Mouse (Mus musculus) left cerebral cortex, adult 9 months (tissue): ENCODE data around the gene Gm11020.

Experiments used
- DNase-seq, 2 experiments: peaks; one replicate each; pipeline ENCODE4 v3.0.0; 2022; ENCODE audit warnings: low spot score in 2 of 2

The Gm11020 gene

DNA sequence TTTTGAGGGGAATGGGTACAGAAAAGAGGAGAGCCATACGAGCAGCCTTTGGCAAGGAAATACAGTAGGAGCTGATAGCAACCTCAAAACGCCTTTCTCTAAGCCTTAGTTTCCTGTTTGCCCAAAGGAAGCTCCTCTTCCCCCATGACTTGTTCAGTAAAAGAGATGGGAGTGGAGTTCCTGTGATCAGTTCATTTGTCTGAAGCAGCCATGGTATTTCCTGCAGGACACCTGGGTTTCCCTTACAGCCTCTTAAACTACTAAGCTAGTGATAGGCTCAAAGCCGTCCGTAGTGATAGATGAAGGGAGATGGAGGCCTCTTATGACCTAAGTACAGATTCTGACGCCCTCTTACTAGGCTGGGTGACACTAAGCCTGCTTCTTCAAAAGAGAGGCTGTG is 21.1 kb downstream of the Gm11020 start:
- no peak for DNase-seq

- peak; percentile 36 to 87 for DNase-seq
Measured at GRCm38 (mm10) chr8:104343957-104344356, 22.6 kb downstream of the Gm11020 start.

- DNase-seq = no peak
Measured at GRCm38 (mm10) chr8:104344622-104345021, 23.3 kb downstream of the Gm11020 start.

DNA sequence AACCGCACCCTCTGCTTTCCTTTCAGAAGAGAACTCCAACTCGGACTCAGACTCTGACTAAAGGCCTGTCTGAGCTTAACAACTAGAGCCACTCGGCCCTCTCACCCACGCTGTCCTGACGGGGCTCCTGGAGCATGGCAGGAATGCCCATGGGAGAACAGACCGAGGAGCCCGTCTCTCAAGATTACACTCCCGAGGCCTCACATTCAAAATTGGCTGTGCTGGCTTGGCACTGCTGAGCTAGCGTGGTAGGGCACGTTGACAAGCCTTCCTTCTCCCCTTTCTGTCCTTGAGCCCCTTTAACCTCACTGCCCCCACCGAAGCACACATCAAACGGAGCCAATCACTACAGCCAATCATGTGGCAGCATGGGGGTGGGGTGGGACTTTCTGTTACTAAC is 25.3 kb downstream of the Gm11020 start:
- no peak for DNase-seq

DNA sequence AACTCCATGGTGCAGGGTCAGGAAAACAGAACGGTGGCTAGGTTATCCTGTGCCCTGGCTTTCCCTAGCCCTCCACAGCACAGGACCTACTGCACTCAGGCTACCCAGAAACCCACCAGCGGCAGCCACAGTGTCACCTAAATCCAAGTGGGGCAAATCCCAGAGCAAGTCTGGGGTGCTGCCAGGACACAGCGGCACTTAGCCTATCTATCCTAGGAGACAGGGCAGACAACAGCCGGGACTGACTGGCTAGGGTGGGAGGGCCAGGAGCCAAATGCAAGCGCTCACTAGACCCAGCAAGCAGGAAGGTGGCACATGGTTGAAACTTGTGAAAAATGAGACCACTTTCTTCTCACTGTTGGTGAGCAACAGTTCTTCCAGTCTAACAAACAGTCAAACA is 27.6 kb downstream of the Gm11020 start:
- DNase-seq = no peak

DNA sequence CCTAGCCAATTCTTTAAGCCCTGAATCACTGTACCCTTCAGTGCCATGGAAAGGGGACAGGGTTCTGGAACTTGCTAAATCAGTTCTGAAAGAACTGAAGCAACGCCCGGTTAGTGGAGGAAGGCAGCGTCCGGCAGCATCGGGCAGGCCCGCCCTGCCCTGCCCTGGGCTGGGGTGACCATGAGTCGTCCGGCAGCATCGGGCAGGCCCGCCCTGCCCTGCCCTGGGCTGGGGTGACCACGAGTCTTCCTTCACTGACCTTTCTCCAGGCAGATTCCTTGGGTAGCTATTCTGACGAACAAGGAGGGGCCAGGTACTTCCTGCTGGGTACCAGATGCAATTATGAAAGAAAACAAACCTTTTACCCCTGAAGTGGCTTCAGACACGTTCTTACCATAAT is 28.7 kb downstream of the Gm11020 start:
- no peak for DNase-seq

DNA sequence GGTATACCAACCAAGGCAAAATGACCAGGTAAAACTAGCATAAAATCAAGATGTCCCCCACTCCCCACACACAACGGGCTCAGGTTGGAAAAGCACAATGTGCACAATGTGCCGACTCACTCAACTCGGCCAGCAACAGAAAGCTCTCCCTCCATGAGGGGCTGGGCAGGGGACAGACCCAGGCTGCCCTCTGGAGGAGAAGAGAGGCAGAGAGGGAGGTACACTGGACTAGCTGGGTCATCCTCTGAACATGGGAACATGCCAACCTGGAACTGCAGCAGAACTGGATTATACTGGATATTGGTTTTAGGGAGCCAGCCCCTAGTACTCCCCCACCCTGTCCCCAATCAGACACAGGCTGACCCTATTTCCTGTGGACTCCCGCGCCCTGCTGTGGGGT is 31.8 kb downstream of the Gm11020 start:
- DNase-seq = no peak

DNA sequence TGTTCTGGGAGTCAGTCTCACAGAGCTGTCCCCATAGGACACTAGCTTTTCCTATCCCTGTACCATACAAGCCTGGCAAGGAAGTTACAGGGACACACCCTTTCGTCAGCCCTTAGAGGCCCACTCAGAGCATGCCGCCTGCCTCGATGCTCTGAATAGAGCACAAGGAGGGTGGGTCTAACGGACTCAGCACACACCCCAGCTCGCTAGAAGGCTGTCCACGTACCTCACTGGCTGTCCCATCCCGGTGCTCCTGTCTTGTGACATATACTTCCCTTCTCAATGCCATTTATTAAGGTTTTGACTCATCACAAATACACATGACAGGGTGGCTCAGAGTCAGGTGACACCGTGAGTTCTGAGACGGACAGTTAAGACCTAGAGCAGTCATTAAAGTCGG is 33.1 kb downstream of the Gm11020 start:
- no peak for DNase-seq

DNA sequence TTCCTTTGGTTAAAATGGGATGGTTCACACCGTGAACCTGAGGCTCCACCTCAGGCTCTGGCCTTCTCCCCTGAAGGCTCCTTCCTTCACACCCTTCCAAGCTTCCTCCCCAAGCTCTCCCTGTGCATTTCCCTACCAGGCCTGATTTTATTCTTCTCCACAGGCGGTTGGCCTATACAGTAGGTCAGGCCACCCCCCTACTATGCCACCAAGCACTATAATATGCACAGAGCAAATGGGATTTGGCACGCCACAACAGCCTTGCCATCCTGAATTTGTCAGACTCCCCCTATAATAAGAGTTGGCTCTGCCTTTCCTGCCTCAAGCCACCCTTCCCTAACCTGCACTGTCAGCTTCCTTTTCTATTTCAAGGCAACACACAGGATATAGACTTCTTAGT is 37.3 kb downstream of the Gm11020 start:
- no peak for DNase-seq

GRCm38 (mm10) chr8:104359778-104360456 is 38.5 kb downstream of the Gm11020 start:
- no peak for DNase-seq

DNA sequence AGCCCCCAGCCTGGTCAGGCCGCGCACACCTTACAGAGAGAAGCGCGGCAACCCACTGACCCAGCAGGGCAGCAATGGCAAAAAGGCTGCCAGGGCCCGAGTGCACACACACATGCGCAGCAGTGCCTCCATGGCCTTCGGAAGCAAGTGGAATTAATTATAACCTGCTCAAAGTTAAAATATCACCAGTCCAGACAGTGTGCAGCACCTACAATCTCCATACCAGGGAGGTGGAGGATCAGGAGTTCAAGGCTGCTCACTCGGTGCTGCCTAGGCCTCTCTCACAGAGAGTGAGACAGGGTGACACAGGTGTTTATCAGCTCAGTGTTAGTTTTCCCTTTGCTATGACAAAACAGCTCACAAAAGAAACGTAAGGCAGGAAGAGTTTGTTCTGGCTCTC is 44.3 kb downstream of the Gm11020 start:
- no peak for DNase-seq

GRCm38 (mm10) chr8:104367398-104367797 is 46.0 kb downstream of the Gm11020 start:
- DNase-seq = no peak

DNA sequence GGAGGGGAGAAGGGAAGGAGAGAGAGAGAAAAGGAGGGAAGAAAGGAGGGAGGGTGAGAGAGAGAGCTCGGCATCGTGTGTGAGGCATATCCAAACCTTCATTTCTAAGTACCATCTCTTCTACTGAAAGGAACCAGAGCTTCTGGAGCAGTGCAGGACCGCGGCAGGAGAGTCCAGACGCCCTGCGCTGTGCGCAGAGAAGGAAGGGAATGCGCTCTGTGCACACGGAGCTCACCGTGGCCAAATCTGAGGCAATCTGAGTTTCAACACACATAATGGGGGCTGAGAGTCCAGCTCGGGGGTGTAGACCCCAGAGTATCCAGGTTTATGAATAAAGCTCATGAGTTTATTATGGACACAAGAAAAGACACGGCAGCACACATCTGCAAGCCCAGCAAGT is 48.2 kb downstream of the Gm11020 start:
- DNase-seq = no peak

- no peak for DNase-seq
Measured at GRCm38 (mm10) chr8:104370071-104370470, 48.7 kb downstream of the Gm11020 start.

- no peak for DNase-seq
Measured at GRCm38 (mm10) chr8:104371121-104371520, 49.8 kb downstream of the Gm11020 start.
